Mouse (Mus musculus) hindbrain, embryonic 13.5 days (tissue): ENCODE data around the gene Tenm2. TPM values are rescaled to one million over a fixed set of nuclear protein-coding genes. Genes with fewer than 3 reads are reported as not detected.

ENCODE experiments used
- ATAC-seq: fragments of 200-750 bp; cut with Nextera tagmentation; 2 replicates; pipeline ENCODE4 v1.8.0; 2017; ENCODE audit warnings: moderate TSS enrichment; ENCODE audit not compliant: low FRiP score
- H3K27ac ChIP-seq: fragments of 300-500 bp; sonication (generic); 2 replicates; pipeline ENCODE4 v1.5.1; 2015; ENCODE audit warnings: inconsistent platforms, mild to moderate bottlenecking, moderate library complexity
- H3K27me3 ChIP-seq: fragments of 300-500 bp; sonication (generic); 2 replicates; pipeline ENCODE4 v1.6.1; 2015; ENCODE audit warnings: mild to moderate bottlenecking, inconsistent platforms
- H3K36me3 ChIP-seq: fragments of 300-500 bp; sonication (generic); 2 replicates; pipeline ENCODE4 v1.6.1; 2015; ENCODE audit warnings: mild to moderate bottlenecking, inconsistent platforms
- H3K4me1 ChIP-seq: fragments of 300-500 bp; sonication (generic); replicated peaks from 2 replicates; pipeline ENCODE4 v1.6.1; 2015; ENCODE audit warnings: inconsistent platforms
- H3K4me2 ChIP-seq: fragments of 300-500 bp; sonication (generic); 2 replicates; pipeline ENCODE4 v1.6.1; 2015; ENCODE audit warnings: inconsistent platforms, mild to moderate bottlenecking, moderate library complexity
- H3K4me3 ChIP-seq: fragments of 300-500 bp; sonication (generic); 2 replicates; pipeline ENCODE4 v1.5.1; 2015; ENCODE audit warnings: mild to moderate bottlenecking, inconsistent platforms
- H3K9ac ChIP-seq: fragments of 300-500 bp; sonication (generic); 2 replicates; pipeline ENCODE4 v1.6.1; 2015; ENCODE audit warnings: mild to moderate bottlenecking, inconsistent platforms
- H3K9me3 ChIP-seq: fragments of 300-500 bp; sonication (generic); 2 replicates; pipeline ENCODE4 v1.6.1; 2016; ENCODE audit warnings: inconsistent platforms
- WGBS: fragments of 180-500 bp; shearing (Covaris S2); methylation state at CpG from one replicate; pipeline ENCODE4 v1.1.7; 2015; 5-methylcytosine and 5-hydroxymethylcytosine counted together
- polyA plus RNA-seq: library from polyadenylated mRNA; unstranded; fragments of >200 nt; fragmentation: Nextera tagmentation; extraction: Ambion mirVana; gene quantifications from 2 replicates; pipeline ENCODE4 v1.2.1, GENCODE M21; 2015

Gene Tenm2
- polyA plus RNA-seq, 1 experiment from 2014 or later = 29.4 TPM

GRCm38 (mm10) chr11:36482136-36482535, 753.6 kb downstream of the Tenm2 start:
- Histone ChIP-seq H3K4me2 (no peak overlapping the region), H3K9ac (no peak overlapping the region), H3K27ac (peak overlapping the region; percentile 44; the same call in 1 of the 2 replicates), H3K27me3 (no peaks in the 10 kb centered on the region), H3K9me3 (no peaks in the 10 kb centered on the region), H3K4me1 (peaks cover 63% of the 10 kb centered on the region), H3K36me3 (no peaks in the 10 kb centered on the region), H3K4me3 (no peak overlapping the region)
- WGBS = 41% methylated on average over 8 of the region's 8 CpGs
- ATAC-seq = peak; percentile 70

- Histone ChIP-seq H3K9me3 (no peaks in the 10 kb centered on the region), H3K9ac (no peak overlapping the region), H3K4me3 (no peak overlapping the region), H3K4me1 (peaks cover 61% of the 10 kb centered on the region), H3K4me2 (no peak overlapping the region), H3K27ac (peak overlapping the region; percentile 24; the same call in 1 of the 2 replicates), H3K36me3 (no peaks in the 10 kb centered on the region), H3K27me3 (no peaks in the 10 kb centered on the region)
- 38% methylated on average over 7 of the region's 7 CpGs for WGBS
- ATAC-seq = peak; percentile 40
Observed at GRCm38 (mm10) chr11:36481524-36481923, 754.2 kb downstream of the Tenm2 start.

- Histone ChIP-seq H3K9me3 (no peaks in the 10 kb centered on the region), H3K4me2 (no peak overlapping the region), H3K4me3 (no peak overlapping the region), H3K27me3 (no peaks in the 10 kb centered on the region), H3K9ac (no peak overlapping the region), H3K4me1 (peaks cover 63% of the 10 kb centered on the region), H3K36me3 (no peaks in the 10 kb centered on the region), H3K27ac (peak overlapping the region; percentile 14)
- WGBS = 92% methylated on average over 5 of the region's 5 CpGs
- 0 out of 2 replicates have a peak, but pooled peaks have one; percentile 23 for ATAC-seq
Observed at GRCm38 (mm10) chr11:36481086-36481485, 754.7 kb downstream of the Tenm2 start.

- Histone ChIP-seq H3K9me3 (no peaks in the 10 kb centered on the region), H3K4me2 (no peak overlapping the region), H3K27me3 (no peaks in the 10 kb centered on the region), H3K4me3 (no peak overlapping the region), H3K27ac (peak overlapping the region; percentile 25; the same call in 1 of the 2 replicates), H3K4me1 (peaks cover 30% of the 10 kb centered on the region), H3K36me3 (no peaks in the 10 kb centered on the region), H3K9ac (no peak overlapping the region)
- peak; percentile 52; the same call in 1 of the 2 replicates for ATAC-seq
- 53% methylated on average over 9 of the region's 9 CpGs for WGBS
Observed at GRCm38 (mm10) chr11:36469811-36470551, 765.8 kb downstream of the Tenm2 start.

- no peak overlapping the region; the same call in 1 of the 2 replicates for H3K27ac ChIP-seq
- H3K9me3 ChIP-seq = no peaks in the 10 kb centered on the region
- H3K4me2 ChIP-seq = no peak overlapping the region
- no peaks in the 10 kb centered on the region for H3K36me3 ChIP-seq
- peaks cover 28% of the 10 kb centered on the region for H3K4me1 ChIP-seq
- no peak overlapping the region for H3K4me3 ChIP-seq
- no peak overlapping the region for H3K9ac ChIP-seq
- H3K27me3 ChIP-seq = no peaks in the 10 kb centered on the region
- no peak for ATAC-seq
- 45% methylated on average over 6 of the region's 6 CpGs for WGBS
Observed at GRCm38 (mm10) chr11:36458451-36458850, 777.3 kb downstream of the Tenm2 start.

- Histone ChIP-seq H3K36me3 (no peaks in the 10 kb centered on the region), H3K27me3 (no peaks in the 10 kb centered on the region), H3K9me3 (no peaks in the 10 kb centered on the region), H3K4me1 (peaks cover 20% of the 10 kb centered on the region), H3K27ac (peak overlapping the region; percentile 8; the same call in 1 of the 2 replicates), H3K4me2 (no peak overlapping the region), H3K4me3 (no peak overlapping the region), H3K9ac (no peak overlapping the region)
- ATAC-seq = no peak
- 72% methylated on average over 6 of the region's 6 CpGs for WGBS
Observed at GRCm38 (mm10) chr11:36454076-36454475, 781.7 kb downstream of the Tenm2 start.

GRCm38 (mm10) chr11:36452436-36452835, 783.3 kb downstream of the Tenm2 start:
- Histone ChIP-seq H3K27me3 (no peaks in the 10 kb centered on the region), H3K4me3 (no peak overlapping the region), H3K9ac (no peak overlapping the region), H3K4me2 (no peak overlapping the region), H3K27ac (no peak overlapping the region), H3K36me3 (no peaks in the 10 kb centered on the region), H3K9me3 (no peaks in the 10 kb centered on the region), H3K4me1 (peaks cover 16% of the 10 kb centered on the region)
- WGBS = 82% methylated on average over 9 of the region's 9 CpGs
- ATAC-seq = peak; percentile 52; the same call in 1 of the 2 replicates

GRCm38 (mm10) chr11:36446351-36446750, 789.4 kb downstream of the Tenm2 start:
- no peak for ATAC-seq
- no peaks in the 10 kb centered on the region for H3K27me3 ChIP-seq
- no peaks in the 10 kb centered on the region for H3K9me3 ChIP-seq
- 88% methylated on average over 2 of the region's 2 CpGs for WGBS
- no peak overlapping the region for H3K27ac ChIP-seq
- H3K4me2 ChIP-seq = no peak overlapping the region
- H3K36me3 ChIP-seq = no peaks in the 10 kb centered on the region
- no peak overlapping the region for H3K9ac ChIP-seq
- H3K4me1 ChIP-seq = peaks cover 5% of the 10 kb centered on the region; the same call in 1 of the 2 replicates
- no peak overlapping the region for H3K4me3 ChIP-seq

GRCm38 (mm10) chr11:36443821-36444220, 791.9 kb downstream of the Tenm2 start:
- no peak overlapping the region for H3K27ac ChIP-seq
- H3K36me3 ChIP-seq = no peaks in the 10 kb centered on the region
- H3K4me3 ChIP-seq = no peak overlapping the region
- H3K4me1 ChIP-seq = peaks cover 12% of the 10 kb centered on the region
- no peaks in the 10 kb centered on the region for H3K27me3 ChIP-seq
- H3K9ac ChIP-seq = no peak overlapping the region
- H3K4me2 ChIP-seq = no peak overlapping the region
- no peaks in the 10 kb centered on the region for H3K9me3 ChIP-seq
- 93% methylated on average over 7 of the region's 7 CpGs for WGBS
- no peak for ATAC-seq

GRCm38 (mm10) chr11:36441801-36442200, 794.0 kb downstream of the Tenm2 start:
- no peaks in the 10 kb centered on the region for H3K36me3 ChIP-seq
- H3K9ac ChIP-seq = no peak overlapping the region
- 18% methylated on average over 6 of the region's 6 CpGs for WGBS
- no peak for ATAC-seq
- no peaks in the 10 kb centered on the region for H3K9me3 ChIP-seq
- no peak overlapping the region for H3K4me3 ChIP-seq
- no peak overlapping the region for H3K4me2 ChIP-seq
- H3K4me1 ChIP-seq = peaks cover 13% of the 10 kb centered on the region
- no peak overlapping the region for H3K27ac ChIP-seq
- no peaks in the 10 kb centered on the region for H3K27me3 ChIP-seq

GRCm38 (mm10) chr11:36436251-36436650, 799.5 kb downstream of the Tenm2 start:
- Histone ChIP-seq H3K4me1 (peaks cover 20% of the 10 kb centered on the region), H3K9ac (no peak overlapping the region), H3K36me3 (no peaks in the 10 kb centered on the region), H3K4me3 (no peak overlapping the region), H3K27ac (no peak overlapping the region), H3K9me3 (no peaks in the 10 kb centered on the region), H3K27me3 (no peaks in the 10 kb centered on the region), H3K4me2 (no peak overlapping the region)
- no peak for ATAC-seq
- 64% methylated on average over 8 of the region's 8 CpGs for WGBS

- Histone ChIP-seq H3K27me3 (no peaks in the 10 kb centered on the region), H3K4me2 (no peak overlapping the region), H3K27ac (no peak overlapping the region), H3K9me3 (no peaks in the 10 kb centered on the region), H3K4me3 (no peak overlapping the region), H3K9ac (no peak overlapping the region), H3K4me1 (peaks cover 24% of the 10 kb centered on the region), H3K36me3 (no peaks in the 10 kb centered on the region)
- WGBS = 59% methylated on average over 5 of the region's 5 CpGs
- peak; percentile 66; the same call in 1 of the 2 replicates for ATAC-seq
Observed at GRCm38 (mm10) chr11:36428947-36429346, 806.8 kb downstream of the Tenm2 start.

GRCm38 (mm10) chr11:36424959-36425358, 810.8 kb downstream of the Tenm2 start:
- Histone ChIP-seq H3K9me3 (no peaks in the 10 kb centered on the region), H3K4me1 (peaks cover 19% of the 10 kb centered on the region), H3K27ac (no peak overlapping the region), H3K4me2 (no peak overlapping the region), H3K27me3 (no peaks in the 10 kb centered on the region), H3K4me3 (no peak overlapping the region), H3K36me3 (no peaks in the 10 kb centered on the region), H3K9ac (no peak overlapping the region)
- ATAC-seq = no peak
- WGBS = 70% methylated on average over 3 of the region's 3 CpGs
